Mouse (Mus musculus) lung, embryonic 14.5 days (tissue): ENCODE measurements around the gene Zfr. TPM values are rescaled to one million over a fixed set of nuclear protein-coding genes. Genes with fewer than 3 reads are reported as not detected.
"Not testable (repeated sequence)": the region's sequence is repeated elsewhere in the genome, so short reads cannot be mapped to it uniquely, and the experiment has no call there.

Experiments
- ATAC-seq: fragments of 200-750 bp; cut with Nextera tagmentation; 2 replicates; pipeline ENCODE4 v1.8.0; 2017; ENCODE audit warnings: mild to moderate bottlenecking, moderate TSS enrichment, moderate library complexity; ENCODE audit not compliant: insufficient read depth
- DNase-seq: peaks from one replicate; pipeline ENCODE4 v3.0.0-alpha.2; 2015
- H3K27ac ChIP-seq: fragments of 300-500 bp; sonication (generic); 2 replicates; pipeline ENCODE4 v1.5.1; 2014; ENCODE audit warnings: low read depth, mild to moderate bottlenecking, moderate library complexity
- H3K27me3 ChIP-seq: fragments of 300-500 bp; sonication (generic); 2 replicates; pipeline ENCODE4 v1.6.1; 2014; ENCODE audit warnings: low read length, control low read depth; ENCODE audit not compliant: insufficient read depth
- H3K36me3 ChIP-seq: fragments of 300-500 bp; sonication (generic); 2 replicates; pipeline ENCODE4 v1.6.1; 2014; ENCODE audit warnings: control low read depth; ENCODE audit not compliant: insufficient read depth
- H3K4me1 ChIP-seq: fragments of 300-500 bp; sonication (generic); 2 replicates; pipeline ENCODE4 v1.6.1; 2014; ENCODE audit warnings: antibody characterized with exemption, control low read depth; ENCODE audit not compliant: insufficient read depth
- H3K4me2 ChIP-seq: fragments of 300-500 bp; sonication (generic); 2 replicates; pipeline ENCODE4 v1.6.1; 2014; ENCODE audit warnings: mild to moderate bottlenecking
- H3K4me3 ChIP-seq: fragments of 300-500 bp; sonication (generic); 2 replicates; pipeline ENCODE4 v1.5.1; 2014; ENCODE audit warnings: low read depth, low read length
- H3K9ac ChIP-seq: fragments of 300-500 bp; sonication (generic); 2 replicates; pipeline ENCODE4 v1.6.1; 2014
- H3K9me3 ChIP-seq: fragments of 300-500 bp; sonication (generic); 2 replicates; pipeline ENCODE4 v1.6.1; 2016; ENCODE audit warnings: low read depth, low read length, control low read depth
- CTCF ChIP-seq: IDR thresholded peaks from 2 replicates; pipeline ENCODE4 v1.5.1; 2016; ENCODE audit warnings: antibody characterized with exemption, low read depth
- WGBS: fragments of 180-500 bp; shearing (Covaris S2); extraction: QIAGEN DNeasy Blood & Tissue Kit; methylation state at CpG from one replicate; pipeline ENCODE4 v1.1.7; 2014; 5-methylcytosine and 5-hydroxymethylcytosine counted together
- polyA plus RNA-seq: library from polyadenylated mRNA; unstranded; fragments of >200 nt; fragmentation: Nextera tagmentation; extraction: Ambion mirVana; gene quantifications from 2 replicates; pipeline ENCODE4 v1.2.1, GENCODE M21; 2014

Zfr gene
- polyA plus RNA-seq, 1 experiment from 2014 or later = 158 TPM

DNA sequence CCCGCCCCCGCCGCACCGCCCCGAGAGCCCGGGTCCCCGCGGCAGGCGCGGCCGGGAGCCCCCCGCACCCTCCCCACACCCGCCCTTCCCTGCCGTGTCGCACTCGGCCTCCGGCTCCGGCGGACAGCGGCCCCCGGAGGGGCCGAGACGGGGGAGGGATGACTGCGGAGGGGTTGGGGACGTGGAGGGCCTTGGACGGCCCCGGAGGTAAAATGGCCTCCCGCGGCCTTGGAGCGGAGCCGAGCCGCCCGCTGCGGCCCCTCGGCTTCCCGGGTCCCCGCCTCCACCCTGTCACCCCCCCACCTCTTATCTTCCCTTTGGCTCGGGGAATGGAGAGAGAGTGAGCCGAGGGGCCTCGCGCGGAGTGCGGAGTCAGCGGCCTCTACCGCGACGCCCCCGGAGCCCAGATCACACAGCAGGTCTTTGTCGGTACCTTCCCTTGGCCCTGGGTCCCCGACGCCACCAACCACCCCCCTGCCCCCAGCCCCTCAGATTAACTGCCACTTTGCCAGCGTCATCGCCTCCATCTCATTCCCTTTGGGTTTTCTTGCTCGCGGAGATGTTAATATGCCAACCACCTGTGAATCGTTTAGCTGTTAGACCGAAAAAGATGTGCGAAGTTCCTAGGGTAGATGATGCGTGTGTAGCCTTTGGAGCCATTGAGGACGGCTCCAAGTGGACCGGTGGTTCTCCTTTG is 949 bp downstream of the Zfr start:
- no peaks in the 10 kb centered on the region for H3K27me3 ChIP-seq
- peak overlapping the region; percentile 96 for H3K27ac ChIP-seq
- peak overlapping the region; percentile 99 for H3K4me3 ChIP-seq
- no peak for TF ChIP-seq CTCF
- H3K36me3 ChIP-seq = peaks cover 6% of the 10 kb centered on the region
- no peaks in the 10 kb centered on the region for H3K9me3 ChIP-seq
- peak; percentile 65 for ATAC-seq
- peak; percentile 79 for DNase-seq
- H3K4me2 ChIP-seq = peak overlapping the region; percentile 80
- H3K9ac ChIP-seq = peak overlapping the region; percentile 99
- no peaks in the 10 kb centered on the region for H3K4me1 ChIP-seq
- WGBS = under 1% methylated on average over 51 of the region's 61 CpGs

DNA sequence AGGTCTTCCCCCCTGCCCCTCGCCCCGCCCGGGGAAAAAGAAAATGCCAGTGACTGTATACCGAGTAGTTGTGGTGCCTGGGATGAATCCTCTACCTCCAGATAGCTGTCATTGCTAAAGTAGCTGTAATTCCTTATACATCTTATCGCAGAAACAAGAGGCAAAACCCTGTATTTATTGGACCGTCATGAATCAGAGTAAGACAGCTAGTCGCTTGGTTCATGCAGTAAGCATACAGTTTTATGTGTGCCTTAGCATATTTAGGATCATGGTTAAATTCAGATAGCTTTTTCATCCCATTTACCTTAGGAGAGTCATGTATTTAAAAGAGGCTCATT is 1.5 kb downstream of the Zfr start:
- TF ChIP-seq CTCF = no peak
- no peak for ATAC-seq
- Histone ChIP-seq H3K4me2 (peak overlapping the region; percentile 80), H3K36me3 (peaks cover 6% of the 10 kb centered on the region), H3K27me3 (no peaks in the 10 kb centered on the region), H3K4me1 (no peaks in the 10 kb centered on the region), H3K9ac (peak overlapping the region; percentile 99), H3K4me3 (peak overlapping the region; percentile 99), H3K27ac (peak overlapping the region; percentile 96), H3K9me3 (no peaks in the 10 kb centered on the region)
- WGBS = 6% methylated on average over 7 of the region's 7 CpGs
- DNase-seq = no peak

DNA sequence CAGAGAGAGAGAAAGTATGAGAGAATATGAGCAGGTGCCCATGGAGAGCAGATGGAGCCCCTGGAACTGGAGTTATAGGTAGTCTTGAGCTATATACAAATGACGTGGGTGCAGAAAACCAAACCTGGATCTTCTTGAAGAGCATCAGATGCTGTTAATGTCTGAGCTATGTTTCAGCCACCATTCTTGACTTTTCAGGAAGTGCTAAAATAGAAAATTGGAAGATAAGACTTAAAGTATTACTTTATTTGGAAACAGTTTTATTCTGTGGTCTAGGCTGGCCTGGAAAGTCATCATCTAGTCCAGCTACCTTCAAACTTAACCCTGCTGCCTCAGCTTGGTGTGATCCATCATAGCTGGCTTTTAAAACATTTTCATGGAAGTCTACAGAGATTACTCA is 7.3 kb downstream of the Zfr start:
- Histone ChIP-seq H3K9me3 (no peaks in the 10 kb centered on the region), H3K36me3 (peaks cover 26% of the 10 kb centered on the region), H3K9ac (no peak overlapping the region), H3K27ac (no peak overlapping the region), H3K4me3 (no peak overlapping the region), H3K27me3 (no peaks in the 10 kb centered on the region), H3K4me2 (no peak overlapping the region), H3K4me1 (no peaks in the 10 kb centered on the region)
- DNase-seq (no peak), ATAC-seq (no peak)
- 84% methylated on average over 1 of the region's 1 CpGs for WGBS
- TF ChIP-seq CTCF = no peak

DNA sequence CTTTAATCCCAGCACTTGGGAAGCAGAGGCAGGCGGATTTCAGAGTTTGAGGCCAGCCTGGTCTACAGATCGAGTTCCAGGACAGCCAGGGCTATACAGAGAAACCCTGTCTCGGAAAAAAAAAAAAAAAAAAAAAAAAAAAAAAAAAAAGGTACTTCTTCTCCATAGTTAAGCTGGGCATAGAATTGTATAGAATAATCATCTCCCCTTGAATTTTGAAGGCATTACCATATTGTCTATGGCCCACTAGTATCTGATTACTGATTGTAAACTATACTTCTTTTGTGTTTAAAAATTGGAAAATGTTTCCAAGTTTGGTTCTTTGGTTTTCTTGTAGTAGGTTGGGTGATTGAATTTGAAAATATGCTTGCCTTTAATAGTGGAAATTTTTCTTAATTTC is 13.2 kb downstream of the Zfr start:
- H3K9me3 ChIP-seq, ATAC-seq, H3K4me3 ChIP-seq, H3K9ac ChIP-seq, H3K4me1 ChIP-seq, H3K4me2 ChIP-seq, H3K27me3 ChIP-seq, H3K27ac ChIP-seq, DNase-seq: not testable (repeated sequence)
- H3K36me3 ChIP-seq = 0 out of 2 replicates have a peak, but pooled peaks cover 14% of the 10 kb centered on the region
- 87% methylated on average over 3 of the region's 3 CpGs for WGBS

DNA sequence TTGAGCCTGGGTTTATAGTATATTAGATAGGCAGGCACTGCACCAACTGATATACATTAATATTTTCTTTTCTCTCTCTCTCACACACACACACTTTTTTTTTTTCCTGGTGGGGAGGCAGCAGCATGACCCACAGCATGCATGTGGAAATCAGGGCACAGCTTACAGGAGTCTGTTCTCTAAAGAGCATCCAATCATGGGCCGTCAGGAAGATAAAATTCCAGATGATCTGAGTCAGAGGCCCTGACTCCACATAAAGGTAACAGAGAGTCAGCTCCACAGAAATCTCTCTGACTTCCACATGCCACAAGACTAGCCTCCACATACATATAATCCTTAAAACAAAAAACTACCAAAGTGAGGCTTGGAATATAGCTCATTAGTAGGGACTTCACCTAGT is 16.9 kb downstream of the Zfr start:
- ATAC-seq (no peak), DNase-seq (no peak)
- Histone ChIP-seq H3K4me1 (no peaks in the 10 kb centered on the region), H3K27ac (no peak overlapping the region), H3K9ac (no peak overlapping the region), H3K4me2 (no peak overlapping the region), H3K4me3 (no peak overlapping the region), H3K36me3 (peaks cover 25% of the 10 kb centered on the region), H3K9me3 (no peaks in the 10 kb centered on the region), H3K27me3 (no peaks in the 10 kb centered on the region)
- 54% methylated on average over 1 of the region's 1 CpGs for WGBS
- no peak for TF ChIP-seq CTCF

DNA sequence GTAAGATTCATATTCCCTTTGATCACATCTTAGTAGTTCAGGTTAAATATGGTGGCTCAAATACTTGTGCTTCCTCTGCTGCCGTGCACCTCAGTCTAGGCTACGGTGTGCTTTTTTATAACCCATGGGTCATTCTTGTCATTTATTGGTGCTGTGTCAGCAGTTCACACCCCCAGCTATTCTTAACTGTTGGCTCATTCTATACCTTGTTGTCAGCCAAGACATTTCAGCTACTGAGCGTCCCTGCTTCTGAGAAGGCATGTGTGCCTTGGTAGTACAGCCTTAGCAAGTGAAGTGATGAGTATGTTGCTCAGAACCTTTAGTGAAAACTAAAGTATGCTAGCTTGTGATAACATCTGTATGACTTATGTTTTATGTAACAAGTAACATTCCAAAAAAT is 17.7 kb downstream of the Zfr start:
- Histone ChIP-seq H3K4me2 (no peak overlapping the region), H3K4me1 (no peaks in the 10 kb centered on the region), H3K9ac (no peak overlapping the region), H3K36me3 (peaks cover 29% of the 10 kb centered on the region), H3K27me3 (no peaks in the 10 kb centered on the region), H3K4me3 (no peak overlapping the region), H3K9me3 (no peaks in the 10 kb centered on the region), H3K27ac (peak overlapping the region; percentile 24; the same call in 1 of the 2 replicates)
- 58% methylated on average over 3 of the region's 3 CpGs for WGBS
- no peak for TF ChIP-seq CTCF
- no peak for DNase-seq
- ATAC-seq = no peak

DNA sequence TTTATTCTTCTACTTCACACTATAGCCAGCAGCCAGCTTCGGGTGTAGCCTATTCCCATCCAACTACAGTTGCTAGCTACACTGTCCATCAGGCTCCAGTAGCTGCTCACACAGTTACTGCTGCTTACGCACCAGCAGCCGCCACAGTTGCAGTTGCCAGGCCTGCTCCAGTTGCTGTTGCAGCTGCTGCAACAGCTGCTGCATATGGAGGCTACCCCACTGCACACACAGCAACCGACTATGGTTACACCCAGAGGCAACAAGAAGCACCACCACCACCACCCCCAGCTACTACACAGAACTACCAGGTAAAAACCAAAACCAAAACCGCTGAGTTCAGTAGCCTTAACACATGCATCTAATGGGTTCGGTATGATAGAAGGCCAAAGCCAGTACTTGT is 18.7 kb downstream of the Zfr start:
- peaks cover 39% of the 10 kb centered on the region for H3K36me3 ChIP-seq
- H3K27me3 ChIP-seq = no peaks in the 10 kb centered on the region
- H3K4me1 ChIP-seq = no peaks in the 10 kb centered on the region
- H3K9ac ChIP-seq = no peak overlapping the region
- WGBS = 83% methylated on average over 6 of the region's 6 CpGs
- H3K9me3 ChIP-seq = no peaks in the 10 kb centered on the region
- no peak overlapping the region for H3K27ac ChIP-seq
- H3K4me3 ChIP-seq = no peak overlapping the region
- ATAC-seq (no peak), DNase-seq (peak; percentile 11)
- no peak for TF ChIP-seq CTCF
- no peak overlapping the region for H3K4me2 ChIP-seq
